Mouse (Mus musculus): Measurements from ENCODE around the gene Fcamr. TPM values are rescaled to one million over a fixed set of nuclear protein-coding genes. Genes with fewer than 3 reads are reported as not detected.

Gene Fcamr
- polyA plus RNA-seq (2012; ENCODE audit: low replicate concordance), result not detected in 2 replicates

GRCm38 (mm10) chr1:130800602-130801001 is at the start of gene Fcamr:
Gene Fcamr, plus strand, starts transcription at chr1:130800902.

GRCm38 (mm10) chr1:130826448-130826847 is 25.7 kb downstream of the Fcamr start, which contains the start of gene Pigr:
Gene Pigr, plus strand, starts transcription at chr1:130826684.

Other genes starting within 250 kb of the Fcamr start
- not detected in 2 replicates for gene Zp3r, start 171.3 kb upstream of the Fcamr start, polyA plus RNA-seq (2012; ENCODE audit: low replicate concordance)
- not detected in 2 replicates for gene C4bp, start 139.3 kb upstream of the Fcamr start, polyA plus RNA-seq (2012; ENCODE audit: low replicate concordance)
- gene Gm29427, start 85.1 kb upstream of the Fcamr start, polyA plus RNA-seq (2012; ENCODE audit: low replicate concordance), result not detected in 2 replicates
- gene Yod1, start 83.6 kb upstream of the Fcamr start, polyA plus RNA-seq (2012; ENCODE audit: low replicate concordance), result 1.7 and 3.7 TPM in 2 replicates
- 1.3 and 6.7 TPM in 2 replicates for gene Pfkfb2, start 71.6 kb upstream of the Fcamr start, polyA plus RNA-seq (2012; ENCODE audit: low replicate concordance)
- 0.71 and 2.5 TPM in 2 replicates for gene AA986860, start 68.9 kb upstream of the Fcamr start, polyA plus RNA-seq (2012; ENCODE audit: low replicate concordance)
- 0.21 and 0.53 TPM in 2 replicates for gene Pigr, start 25.8 kb downstream of the Fcamr start, polyA plus RNA-seq (2012; ENCODE audit: low replicate concordance)
- gene Fcmr, start 64.8 kb downstream of the Fcamr start, polyA plus RNA-seq (2012; ENCODE audit: low replicate concordance), result 2,209 and 5,805 TPM in 2 replicates
- gene Il24, start 86.6 kb downstream of the Fcamr start, polyA plus RNA-seq (2012; ENCODE audit: low replicate concordance), result not detected in 2 replicates
- gene Il20, start 110.5 kb downstream of the Fcamr start, polyA plus RNA-seq (2012; ENCODE audit: low replicate concordance), result not detected in 2 replicates
- gene Il19, start 139.2 kb downstream of the Fcamr start, polyA plus RNA-seq (2012; ENCODE audit: low replicate concordance), result not detected in 2 replicates
- gene Il10, start 218.9 kb downstream of the Fcamr start, polyA plus RNA-seq (2012; ENCODE audit: low replicate concordance), result 0.18 TPM in 1 of 2 replicates, not detected in the other

Measured in hematopoietic multipotent progenitor cell, adult 10-12 weeks (in vitro differentiated cells).